Mouse (Mus musculus) C2C12 (cell line): Measurements from ENCODE around the gene Cela2a.

Experiments
- CTCF ChIP-seq: IDR thresholded peaks from one replicate; pipeline ENCODE4 v1.5.1; 2011; ENCODE audit not compliant: control insufficient read depth, insufficient read depth, insufficient read length
- MAX ChIP-seq: IDR thresholded peaks from one replicate; pipeline ENCODE4 v1.6.1; 2011; ENCODE audit warnings: mild to moderate bottlenecking, control low read depth

DNA sequence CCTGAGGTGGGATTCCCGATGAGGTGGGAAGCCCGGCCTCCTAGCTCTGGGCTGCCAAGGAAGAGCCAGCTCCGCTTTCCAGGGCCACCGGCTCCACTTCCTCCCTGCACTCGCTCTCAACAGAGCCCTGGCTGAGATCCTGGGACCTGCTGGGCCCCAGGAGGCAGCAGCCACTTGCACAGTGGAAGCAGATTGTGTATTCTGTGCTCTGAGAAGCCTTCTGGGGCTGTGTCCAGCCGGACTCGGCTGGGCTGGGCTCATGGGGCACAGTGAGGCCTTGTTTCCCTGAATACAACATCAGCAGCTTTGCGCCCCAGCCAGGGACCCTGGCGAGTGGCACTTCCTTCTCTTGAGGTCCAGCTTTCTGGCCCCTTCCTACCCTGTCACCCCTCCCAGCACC is 45.9 kb upstream of the Cela2a start:
- TF ChIP-seq CTCF (no peak), MAX (no peak)
